Mouse (Mus musculus): ENCODE results near the gene Tacc2.
"Not testable (repeated sequence)": the region's sequence is repeated elsewhere in the genome, so short reads cannot be mapped to it uniquely, and the experiment has no call there.

Tacc2 gene

GRCm38 (mm10) chr7:130650621-130651020 lies 73.4 kb downstream of the Tacc2 start:
- DNase-seq (ENCODE audit: low read depth, low spot score) = peak; percentile 74

GRCm38 (mm10) chr7:130653036-130653555 lies 75.9 kb downstream of the Tacc2 start:
- DNase-seq (ENCODE audit: low read depth, low spot score) = no peak

- no peak for DNase-seq (ENCODE audit: low read depth, low spot score)
These were observed 77.3 kb downstream of the Tacc2 start for GRCm38 (mm10) chr7:130654562-130654961.

GRCm38 (mm10) chr7:130656965-130657364 lies 79.7 kb downstream of the Tacc2 start:
- DNase-seq (ENCODE audit: low read depth, low spot score) = no peak

DNA sequence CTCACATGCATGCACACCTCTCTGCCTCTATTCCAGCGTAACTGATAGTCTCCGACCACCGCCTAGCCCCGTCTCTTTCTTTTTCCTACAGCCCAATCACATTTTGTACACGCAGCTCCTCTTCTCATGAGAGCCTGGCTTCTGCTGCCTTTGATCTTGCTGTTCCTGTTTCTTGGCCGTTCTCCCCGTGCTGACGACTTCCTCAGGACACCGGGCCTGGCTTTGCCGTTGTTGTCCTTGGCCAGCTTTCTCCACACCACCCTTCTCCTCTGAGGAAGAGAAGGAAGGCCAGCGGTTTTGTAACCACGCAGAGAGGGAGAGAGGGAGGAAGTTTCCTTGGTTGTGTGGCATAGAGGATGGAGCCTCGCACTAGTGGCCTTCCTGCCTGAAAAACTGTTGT lies 80.5 kb downstream of the Tacc2 start:
- DNase-seq (ENCODE audit: low read depth, low spot score) = peak; percentile 90

DNA sequence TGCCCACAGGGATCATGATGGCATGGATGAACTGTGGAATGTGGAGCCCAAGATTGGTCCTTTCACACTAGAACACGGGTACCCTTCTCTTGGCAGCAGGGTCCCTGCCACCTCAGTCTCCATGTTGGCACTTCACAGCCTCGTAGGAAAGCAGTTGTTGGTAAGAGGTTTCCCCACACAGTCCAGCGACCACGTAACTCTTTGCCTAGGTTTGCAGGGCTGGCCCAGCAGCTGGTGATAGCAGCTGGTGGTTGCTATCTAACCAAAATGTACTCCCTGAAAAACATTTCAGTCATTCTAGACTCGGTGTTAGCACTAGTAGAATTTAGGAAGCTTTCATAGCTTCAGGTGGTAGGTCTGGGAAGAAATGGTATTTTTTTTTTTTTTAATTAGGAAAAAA lies 81.9 kb downstream of the Tacc2 start:
- DNase-seq (ENCODE audit: low read depth, low spot score) = no peak

- DNase-seq (ENCODE audit: low read depth, low spot score) = no peak
These were observed 85.0 kb downstream of the Tacc2 start for GRCm38 (mm10) chr7:130662250-130662649.

DNA sequence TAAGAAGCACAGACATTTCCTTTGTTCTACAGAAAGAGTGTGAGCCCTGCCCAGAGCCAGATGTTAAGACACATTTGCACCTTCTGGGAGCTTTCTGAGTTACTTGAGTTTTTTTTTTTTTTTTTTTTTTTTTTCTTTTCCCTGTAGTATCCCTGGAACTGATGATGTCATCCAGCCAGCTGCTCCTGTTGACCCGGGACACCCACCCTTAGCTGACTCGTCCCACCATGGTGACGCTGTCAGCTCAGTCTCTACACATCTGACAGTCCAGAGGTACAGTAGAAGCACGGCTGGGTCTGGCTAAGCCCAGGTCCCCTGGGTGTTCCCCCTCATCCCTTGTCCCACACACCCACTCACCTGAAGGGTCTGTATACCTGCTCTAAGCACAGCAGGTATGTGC lies 85.6 kb downstream of the Tacc2 start:
- DNase-seq (ENCODE audit: low read depth, low spot score) = no peak

DNA sequence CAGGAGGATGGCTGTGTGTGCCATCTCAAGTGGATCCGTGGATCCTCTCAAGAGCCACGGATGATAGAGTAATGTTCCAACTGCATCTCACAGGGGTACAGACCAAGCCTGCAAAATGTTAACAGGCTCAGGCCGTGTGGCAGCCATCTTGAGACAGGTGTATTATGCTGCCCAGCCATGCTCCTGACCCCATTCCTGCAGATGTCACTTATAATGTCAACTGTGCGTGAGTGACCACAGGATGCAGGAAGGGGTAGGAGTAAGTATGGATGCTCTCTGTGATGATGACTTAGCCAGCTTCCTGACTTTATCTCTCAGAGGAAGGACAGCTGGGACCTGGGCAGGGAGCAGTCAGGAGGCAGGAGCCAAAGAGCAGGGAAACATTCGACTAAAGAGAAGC lies 86.8 kb downstream of the Tacc2 start:
- no peak for DNase-seq (ENCODE audit: low read depth, low spot score)

GRCm38 (mm10) chr7:130664629-130665028 lies 87.4 kb downstream of the Tacc2 start:
- no peak for DNase-seq (ENCODE audit: low read depth, low spot score)

DNA sequence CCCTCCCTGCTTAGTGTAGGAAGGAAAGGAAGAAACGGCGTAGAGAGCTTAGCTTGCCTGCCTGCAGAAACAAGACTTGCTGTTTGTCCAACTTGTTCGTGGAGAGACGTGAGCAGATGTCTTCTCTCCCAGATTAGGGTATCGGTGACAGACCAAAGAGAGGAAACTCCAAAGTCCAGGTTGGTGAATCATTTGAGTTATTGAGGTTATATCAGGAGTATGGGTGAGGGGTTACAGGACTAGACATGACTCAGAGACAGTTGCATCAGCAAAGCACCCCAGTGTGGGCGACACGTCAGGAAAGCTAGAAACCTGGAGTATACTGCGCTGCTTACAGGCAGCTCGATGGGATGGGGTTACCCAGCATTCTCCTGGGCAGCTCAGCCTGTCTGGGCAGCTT lies 88.1 kb downstream of the Tacc2 start:
- no peak for DNase-seq (ENCODE audit: low read depth, low spot score)

GRCm38 (mm10) chr7:130668013-130668412 lies 90.8 kb downstream of the Tacc2 start:
- DNase-seq (ENCODE audit: low read depth, low spot score) = not testable (repeated sequence)

DNA sequence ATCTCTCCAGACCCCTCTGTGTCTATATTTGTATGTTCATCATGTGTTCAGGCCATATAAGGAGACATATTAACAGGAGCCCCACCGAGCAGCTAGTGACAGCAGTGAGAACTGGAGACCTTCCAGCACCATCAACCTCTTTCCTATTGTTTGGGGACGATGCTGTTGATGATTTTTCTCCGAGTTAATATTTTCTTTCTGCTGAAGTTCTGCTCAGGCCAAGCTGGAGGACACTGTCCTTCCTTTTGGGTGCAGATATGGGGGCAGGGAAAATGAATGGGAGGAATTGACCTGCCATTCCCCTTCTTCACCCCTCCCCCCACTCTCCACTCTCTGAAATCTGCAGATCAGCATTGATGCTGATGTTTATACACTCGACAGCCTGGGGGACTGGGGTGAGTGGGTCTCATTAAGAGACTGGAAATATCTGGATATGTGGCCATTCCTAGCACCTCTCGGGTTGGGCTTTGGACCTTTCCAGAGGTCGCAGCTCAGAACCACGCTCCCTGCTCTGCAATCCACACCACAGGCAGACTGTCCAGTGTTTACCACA lies 91.6 kb downstream of the Tacc2 start:
- DNase-seq (ENCODE audit: low read depth, low spot score) = no peak

DNA sequence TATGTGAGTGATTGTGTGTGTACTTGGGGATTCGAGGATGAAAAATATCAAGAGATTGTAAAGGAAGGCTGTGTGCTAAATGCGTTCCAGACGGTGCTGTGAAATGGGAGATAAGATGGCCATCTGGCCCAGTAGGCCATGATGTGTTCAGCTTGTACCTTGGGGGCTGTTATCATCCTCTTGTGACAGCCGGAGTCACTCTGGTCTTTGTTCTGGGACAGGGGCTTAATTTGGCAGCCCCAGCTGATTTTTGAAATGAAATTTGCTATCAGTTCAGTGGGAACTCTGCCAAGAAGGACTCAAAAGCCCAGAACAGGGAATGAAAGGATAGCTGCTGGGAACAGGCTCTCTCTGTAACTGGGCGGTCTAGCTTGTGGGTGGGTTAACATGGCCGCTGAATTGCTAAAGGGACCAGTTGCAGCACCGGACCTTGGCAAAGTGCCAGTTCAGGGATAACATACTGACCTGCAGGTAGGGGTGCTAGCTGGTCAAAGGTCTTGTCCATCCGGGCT lies 92.2 kb downstream of the Tacc2 start:
- DNase-seq (ENCODE audit: low read depth, low spot score) = peak; percentile 49

- DNase-seq (ENCODE audit: low read depth, low spot score) = no peak
These were observed 93.1 kb downstream of the Tacc2 start for GRCm38 (mm10) chr7:130670358-130670757.

- peak; percentile 87 for DNase-seq (ENCODE audit: low read depth, low spot score)
These were observed 94.1 kb downstream of the Tacc2 start for GRCm38 (mm10) chr7:130671301-130671700.

DNA sequence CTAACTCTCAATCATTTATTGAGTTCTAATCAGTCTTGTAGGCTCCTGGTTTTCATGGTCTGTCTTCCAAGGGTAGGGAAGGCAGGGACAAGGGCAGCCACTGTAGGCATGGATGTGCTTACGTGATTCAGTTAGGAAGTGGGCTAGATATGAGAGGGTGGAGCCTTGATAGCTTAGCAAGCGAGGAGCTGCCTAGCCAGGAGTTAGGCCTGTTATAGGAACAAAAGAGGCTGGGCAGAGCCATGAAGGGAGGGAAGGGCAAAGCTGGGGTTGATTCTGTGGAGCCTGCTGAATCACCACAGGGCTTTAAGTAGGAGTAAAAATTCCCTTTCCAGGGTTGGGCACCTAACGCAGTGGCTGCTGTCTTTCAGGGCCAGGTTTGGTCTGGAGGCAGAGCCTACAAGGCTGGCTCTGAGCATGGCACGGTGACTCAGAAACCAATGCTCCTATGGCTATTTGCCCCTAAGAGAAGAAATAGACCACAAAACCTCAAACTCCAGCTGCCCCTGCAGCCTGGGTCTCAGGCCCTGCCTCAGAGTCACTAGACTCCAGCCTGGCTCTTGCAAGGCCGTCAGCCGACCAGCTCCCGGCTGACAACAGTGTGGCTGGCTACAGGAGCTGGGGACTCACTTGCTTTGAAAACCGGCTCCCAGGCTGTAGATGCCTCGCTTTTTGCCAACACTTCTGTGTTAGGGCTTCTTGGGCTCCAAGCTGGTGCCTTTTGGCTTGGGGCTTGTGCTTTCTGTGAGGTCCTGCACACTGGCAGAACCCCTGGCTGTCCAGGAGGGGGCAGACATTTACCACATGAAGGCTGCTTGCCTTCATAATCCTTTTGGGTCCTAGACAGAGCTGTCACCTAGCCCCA lies 96.2 kb downstream of the Tacc2 start:
- no peak for DNase-seq (ENCODE audit: low read depth, low spot score)

DNA sequence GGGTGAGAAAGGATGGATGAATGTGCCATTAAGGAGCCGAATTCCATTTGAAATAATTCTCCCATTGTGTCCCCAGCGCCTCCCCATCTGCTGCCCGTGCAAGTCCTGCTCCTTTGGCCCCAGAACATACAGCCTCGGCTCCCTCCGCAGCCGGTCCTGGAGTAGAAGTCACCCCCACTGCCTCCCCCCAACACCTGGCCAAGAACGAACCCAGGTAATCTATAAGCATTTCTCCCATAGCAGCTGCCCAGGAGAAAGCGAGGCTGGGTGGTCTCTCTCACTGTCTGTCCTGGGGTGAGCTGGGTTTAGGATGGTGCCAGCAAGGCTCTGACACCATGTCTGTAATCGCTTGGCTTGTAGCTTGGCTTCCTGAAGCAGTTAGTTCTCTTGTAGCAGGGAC lies 97.3 kb downstream of the Tacc2 start:
- no peak for DNase-seq (ENCODE audit: low read depth, low spot score)

DNA sequence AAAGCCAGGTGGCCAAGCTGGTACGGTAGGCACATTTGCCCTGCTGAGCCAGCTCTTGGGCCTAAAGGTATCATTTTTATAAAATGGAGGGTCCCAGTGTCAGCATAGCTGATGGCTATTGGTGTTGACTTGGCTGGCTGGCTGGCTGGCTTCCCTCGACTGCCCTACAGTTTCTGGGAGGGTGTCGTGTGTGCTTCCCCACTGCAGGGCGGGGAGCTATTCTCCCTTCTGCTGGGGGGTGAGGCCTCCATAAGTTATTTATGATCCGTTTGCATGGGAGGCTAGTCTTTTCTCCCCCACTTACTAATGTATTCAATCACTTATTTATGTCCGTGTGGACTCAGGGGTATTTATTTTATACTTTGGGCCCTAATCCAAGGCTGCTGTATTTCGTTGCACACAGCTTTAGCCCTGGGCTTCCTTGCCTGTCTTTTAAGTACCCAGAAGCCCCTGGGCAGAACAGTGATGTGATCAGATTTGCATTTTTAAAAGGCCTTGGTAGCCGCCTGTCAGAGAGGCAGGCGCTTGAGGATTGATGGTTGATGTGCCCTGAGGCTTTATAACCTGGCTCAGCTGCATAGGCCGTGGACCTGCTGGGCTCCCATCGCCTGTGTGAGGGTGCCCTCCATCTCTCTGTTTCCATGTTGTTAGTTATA lies 99.8 kb downstream of the Tacc2 start:
- DNase-seq (ENCODE audit: low read depth, low spot score) = no peak

- peak; percentile 71 for DNase-seq (ENCODE audit: low read depth, low spot score)
These were observed 100.5 kb downstream of the Tacc2 start for GRCm38 (mm10) chr7:130677541-130678274.

- peak; percentile 76 for DNase-seq (ENCODE audit: low read depth, low spot score)
These were observed 101.2 kb downstream of the Tacc2 start for GRCm38 (mm10) chr7:130678414-130678813.

DNA sequence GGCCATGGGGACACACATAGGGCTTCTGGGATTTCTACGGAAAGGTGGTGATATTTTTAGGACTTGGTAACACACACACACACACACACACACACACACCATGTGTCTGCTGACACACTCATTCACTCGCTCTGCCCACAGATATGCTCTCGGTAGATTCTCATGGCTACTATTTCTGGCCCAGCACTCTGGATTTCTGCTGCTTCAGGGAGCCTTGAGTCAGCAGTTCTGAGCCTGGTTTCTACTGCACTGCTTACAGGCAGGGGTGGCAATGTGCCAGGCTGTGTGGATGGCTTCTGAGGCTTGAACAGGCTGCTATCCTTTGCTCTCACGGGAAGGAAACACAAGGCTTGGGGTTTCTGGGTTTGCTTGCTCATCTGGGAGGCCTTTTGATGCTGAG lies 104.6 kb downstream of the Tacc2 start:
- DNase-seq (ENCODE audit: low read depth, low spot score) = peak; percentile 93
